Mouse (Mus musculus): ENCODE results near the gene Lap3. TPM values are rescaled to one million over a fixed set of nuclear protein-coding genes. Genes with fewer than 3 reads are reported as not detected.

The Lap3 gene
- total and polyA plus RNA-seq, 3 experiments = 108 to 167 (median 130) TPM

GRCm38 (mm10) chr5:45513511-45513910 lies 20.3 kb downstream of the Lap3 start:
- Histone ChIP-seq H3K4me1 (ENCODE audit: control insufficient read depth in 1 of 2, insufficient read depth in 2 of 2) (peaks cover 2 to 32% of the 10 kb centered on the region in 2 experiments; a peak in 3 of 4 replicates), H3K79me2 (replicated peaks; ENCODE audit: control insufficient read depth, extremely low read depth, insufficient read depth, poor library complexity, severe bottlenecking) (no peaks in the 10 kb centered on the region), H3K27me3 (replicated peaks) (no peaks in the 10 kb centered on the region), H3K9me3 (replicated peaks; ENCODE audit: low read length) (no peaks in the 10 kb centered on the region), H3K36me3 (replicated peaks in 1 of 2; ENCODE audit: control insufficient read depth in 1 of 2, insufficient read depth in 1 of 2, low read length in 1 of 2) (peaks cover 23 to 84% of the 10 kb centered on the region in 2 experiments), H3K9ac (ENCODE audit: insufficient read depth, low read depth) (no peak overlapping the region), H3K4me3 (replicated peaks in 1 of 3; ENCODE audit: low read depth in 2 of 3, low read length in 2 of 3, poor library complexity in 1 of 3) (no peak overlapping the region), H3K27ac (ENCODE audit: insufficient read depth, low read depth) (no peak overlapping the region), H3K4me2 (ENCODE audit: insufficient read depth, low read depth, poor library complexity, severe bottlenecking) (no peak overlapping the region)
- dilution Hi-C loops (cut with MboI; ENCODE audit: extremely low pct_ligation_motif_present, extremely low pct_unique_long_range_greater_than_20kb, low sequenced_read_pairs) = no loop called here
- no peak for DNase-seq (ENCODE audit: extremely low read depth)
- in situ Hi-C loops (cut with MboI; ENCODE audit: low pct_ligation_motif_present, low pct_unique_long_range_greater_than_20kb, low sequenced_read_pairs) = no loop called here
- TF ChIP-seq SIN3A (IDR thresholded peaks at IDR 0.05; ENCODE audit: low read length) (no peak), POLR2AphosphoS2 (IDR thresholded peaks at IDR 0.05; ENCODE audit: low read depth, low read length) (no peak), SMC3 (IDR thresholded peaks at IDR 0.05; ENCODE audit: low read depth, low read length) (no peak), POLR2A (IDR thresholded peaks at IDR 0.05; ENCODE audit: low read depth, low read length) (no peak), GABPA (IDR thresholded peaks at IDR 0.05; ENCODE audit: insufficient replicate concordance, low read depth, low read length) (no peak), TCF12 (IDR thresholded peaks at IDR 0.05; ENCODE audit: low read depth, low read length) (no peak), JUN (IDR thresholded peaks at IDR 0.05; ENCODE audit: insufficient read depth, low read depth, low read length) (no peak), TBP (conservative IDR thresholded peaks at IDR 0.05; ENCODE audit: low read depth, low read length) (no peak), MAX (IDR thresholded peaks at IDR 0.05; ENCODE audit: low read length) (no peak), ZMIZ1 (IDR thresholded peaks at IDR 0.05; ENCODE audit: low read depth, low read length) (no peak), CTCF (conservative IDR thresholded peaks at IDR 0.05 in 1 of 2, IDR thresholded peaks at IDR 0.05 in 1 of 2; ENCODE audit: low read depth in 2 of 2, low read length in 2 of 2) (no peak), RCOR1 (conservative IDR thresholded peaks at IDR 0.05; ENCODE audit: low read depth, low read length) (no peak), USF2 (conservative IDR thresholded peaks at IDR 0.05; ENCODE audit: low read depth, low read length) (no peak), CHD2 (IDR thresholded peaks at IDR 0.05; ENCODE audit: low read length) (no peak)

DNA sequence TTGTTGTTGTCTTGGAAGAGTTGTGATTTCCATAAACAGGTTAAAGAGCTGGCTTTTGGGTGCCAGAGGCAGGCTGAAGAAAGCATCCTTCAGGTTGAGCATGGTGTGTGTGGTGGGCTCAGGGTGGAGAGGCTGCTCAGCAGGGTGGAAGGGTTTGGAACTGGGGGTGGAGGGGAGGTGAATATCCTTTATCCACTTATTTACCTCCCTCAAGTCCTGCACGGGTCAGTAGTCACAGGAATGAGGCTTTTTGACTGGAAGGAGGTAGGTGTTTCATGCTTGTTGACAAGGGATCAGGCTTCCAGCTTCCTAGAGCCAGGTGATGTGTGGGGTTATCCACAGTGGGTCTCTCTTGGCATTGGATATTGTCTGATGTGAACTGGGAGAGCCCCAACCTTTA lies 21.4 kb downstream of the Lap3 start:
- no peaks in the 10 kb centered on the region for H3K27me3 ChIP-seq (replicated peaks)
- H3K9ac ChIP-seq (ENCODE audit: insufficient read depth, low read depth) = no peak overlapping the region
- H3K27ac ChIP-seq (ENCODE audit: insufficient read depth, low read depth) = no peak overlapping the region
- no peaks in the 10 kb centered on the region for H3K79me2 ChIP-seq (replicated peaks; ENCODE audit: control insufficient read depth, extremely low read depth, insufficient read depth, poor library complexity, severe bottlenecking)
- H3K4me3 ChIP-seq (replicated peaks in 1 of 3; ENCODE audit: low read depth in 2 of 3, low read length in 2 of 3, poor library complexity in 1 of 3) = no peak overlapping the region
- dilution Hi-C loops (cut with MboI; ENCODE audit: extremely low pct_ligation_motif_present, extremely low pct_unique_long_range_greater_than_20kb, low sequenced_read_pairs) (no loop called here), in situ Hi-C loops (cut with MboI; ENCODE audit: low pct_ligation_motif_present, low pct_unique_long_range_greater_than_20kb, low sequenced_read_pairs) (no loop called here)
- TF ChIP-seq SIN3A (IDR thresholded peaks at IDR 0.05; ENCODE audit: low read length) = no peak
- TF ChIP-seq MYC (IDR thresholded peaks at IDR 0.05; ENCODE audit: low read depth, low read length) = no peak
- no peak for TF ChIP-seq USF2 (conservative IDR thresholded peaks at IDR 0.05; ENCODE audit: low read depth, low read length)
- TF ChIP-seq KAT2A (IDR thresholded peaks at IDR 0.05; ENCODE audit: insufficient replicate concordance, low read length) = no peak
- no peak for TF ChIP-seq ZC3H11A (IDR thresholded peaks at IDR 0.05; ENCODE audit: low read depth, low read length)
- no peak for TF ChIP-seq MAZ (IDR thresholded peaks at IDR 0.05; ENCODE audit: low read depth, low read length)
- TF ChIP-seq CTCF (conservative IDR thresholded peaks at IDR 0.05 in 1 of 2, IDR thresholded peaks at IDR 0.05 in 1 of 2; ENCODE audit: low read depth in 2 of 2, low read length in 2 of 2) = no peak
- TF ChIP-seq TBP (conservative IDR thresholded peaks at IDR 0.05; ENCODE audit: low read depth, low read length) = no peak
- no peak for TF ChIP-seq ETS1 (conservative IDR thresholded peaks at IDR 0.05; ENCODE audit: low read depth, low read length)
- no peak for TF ChIP-seq IRF4 (IDR thresholded peaks at IDR 0.05; ENCODE audit: low read depth, low read length)
- no peak for DNase-seq (ENCODE audit: extremely low read depth)
- peaks cover 23 to 78% of the 10 kb centered on the region in 2 experiments for H3K36me3 ChIP-seq (replicated peaks in 1 of 2; ENCODE audit: control insufficient read depth in 1 of 2, insufficient read depth in 1 of 2, low read length in 1 of 2)
- peaks cover 2 to 35% of the 10 kb centered on the region in 2 experiments; a peak in 3 of 4 replicates for H3K4me1 ChIP-seq (ENCODE audit: control insufficient read depth in 1 of 2, insufficient read depth in 2 of 2)
- no peaks in the 10 kb centered on the region for H3K9me3 ChIP-seq (replicated peaks; ENCODE audit: low read length)
- no peak overlapping the region for H3K4me2 ChIP-seq (ENCODE audit: insufficient read depth, low read depth, poor library complexity, severe bottlenecking)

Measured in CH12.LX (cell line).